Mouse (Mus musculus) left cerebral cortex, adult 9 months (tissue): ENCODE measurements at regions not wholly inside any gene's neighbourhood (a gene's known extent, or its start where the extent isn't known, plus 50 kb on each side); places are given as distances from the start of the nearest gene placed in this dataset.

ENCODE experiments used
- DNase-seq, 2 experiments: peaks; one replicate each; pipeline ENCODE4 v3.0.0; 2022; ENCODE audit warnings: low spot score in 2 of 2

GRCm38 (mm10) chr13:14898495-14898894 is 268.5 kb downstream of the AW209491 start:
- DNase-seq = peak in 1 of 2 experiments; percentile 3

- DNase-seq = no peak
Measured at GRCm38 (mm10) chr13:14930137-14930785, 300.3 kb downstream of the AW209491 start.

GRCm38 (mm10) chr13:14966187-14966726 is 336.3 kb downstream of the AW209491 start:
- no peak for DNase-seq

- no peak for DNase-seq
Measured at GRCm38 (mm10) chr13:15002700-15003099, 372.7 kb downstream of the AW209491 start.

- no peak for DNase-seq
Measured at GRCm38 (mm10) chr13:15011638-15012037, 381.7 kb downstream of the AW209491 start.

GRCm38 (mm10) chr13:15018811-15019745 is 389.1 kb downstream of the AW209491 start:
- no peak for DNase-seq

GRCm38 (mm10) chr13:15026601-15027000 is 396.6 kb downstream of the AW209491 start:
- DNase-seq = no peak

GRCm38 (mm10) chr13:15052667-15053375 is 410.2 kb upstream of the Gli3 start:
- no peak for DNase-seq

- no peak for DNase-seq
Measured at GRCm38 (mm10) chr13:15054705-15055104, 408.3 kb upstream of the Gli3 start.

GRCm38 (mm10) chr13:15078635-15079094 is 384.4 kb upstream of the Gli3 start:
- DNase-seq = no peak

- DNase-seq = no peak
Measured at GRCm38 (mm10) chr13:15079148-15079547, 383.9 kb upstream of the Gli3 start.

GRCm38 (mm10) chr13:15082255-15082932 is 380.6 kb upstream of the Gli3 start:
- no peak for DNase-seq

GRCm38 (mm10) chr13:15094836-15095235 is 368.2 kb upstream of the Gli3 start:
- DNase-seq = no peak

GRCm38 (mm10) chr13:15107753-15108305 is 355.2 kb upstream of the Gli3 start:
- DNase-seq = no peak

- no peak for DNase-seq
Measured at GRCm38 (mm10) chr13:15113383-15113782, 349.7 kb upstream of the Gli3 start.

GRCm38 (mm10) chr13:15130249-15130648 is 332.8 kb upstream of the Gli3 start:
- peak; percentile 2 to 38 for DNase-seq

- DNase-seq = no peak
Measured at GRCm38 (mm10) chr13:15146167-15146566, 316.9 kb upstream of the Gli3 start.

GRCm38 (mm10) chr13:15180898-15181297 is 282.1 kb upstream of the Gli3 start:
- no peak for DNase-seq

GRCm38 (mm10) chr13:15211635-15212352 is 251.2 kb upstream of the Gli3 start:
- DNase-seq = no peak

GRCm38 (mm10) chr13:15212353-15212850 is 250.6 kb upstream of the Gli3 start:
- DNase-seq = no peak
